Mouse (Mus musculus): ENCODE measurements around the gene Daglb.

DNA sequence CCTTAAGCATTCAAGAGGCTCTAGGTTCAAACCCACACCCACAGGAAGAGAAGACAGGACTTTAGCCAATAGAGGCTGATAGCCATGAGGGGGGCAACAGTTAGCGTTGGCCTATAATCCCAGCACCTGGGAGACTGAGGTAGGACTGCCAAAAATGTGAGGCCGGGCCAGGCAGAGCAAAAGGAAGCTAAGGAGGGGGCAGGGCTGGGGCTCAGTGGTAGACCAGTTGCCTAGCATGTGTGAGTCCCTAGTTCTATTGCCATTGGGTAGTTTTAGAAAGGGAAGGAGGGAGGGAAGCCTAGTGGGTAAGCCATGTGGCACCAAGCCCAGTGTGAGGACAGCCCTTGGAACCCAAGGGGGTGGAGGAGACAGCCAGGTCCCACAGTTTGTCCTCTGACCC is 37.3 kb downstream of the Daglb start:
- TF ChIP-seq ZNF384 (IDR thresholded peaks at IDR 0.05; ENCODE audit: low read depth, low read length): no peak
- TF ChIP-seq HCFC1 (IDR thresholded peaks at IDR 0.05; ENCODE audit: borderline replicate concordance, insufficient read depth, low read length): no peak

Data from ES-E14 (cell line).